Mouse (Mus musculus) MEL (cell line): ENCODE data around the gene Slco3a1.

Experiments used
- CTCF ChIP-seq, 3 experiments: IDR thresholded peaks in 2 of 3; conservative IDR thresholded peaks in 1 of 3; 2 replicates each; pipeline ENCODE4 v1.5.1; 2011 to 2012; ENCODE audit warnings: low read length in 3 of 3, low read depth in 2 of 3, mild to moderate bottlenecking in 2 of 3, improper control_type of control experiment in 1 of 3, inconsistent platforms in 1 of 3, mixed read lengths in 1 of 3, moderate library complexity in 1 of 3; ENCODE audit not compliant: control insufficient read depth in 1 of 3, insufficient read depth in 1 of 3, poor library complexity in 1 of 3, severe bottlenecking in 1 of 3
- RAD21 ChIP-seq: IDR thresholded peaks from 2 replicates; pipeline ENCODE4 v1.6.1; 2011; ENCODE audit warnings: mild to moderate bottlenecking, low read depth, low read length, improper control_type of control experiment
- RCOR1 ChIP-seq: IDR thresholded peaks from 2 replicates; pipeline ENCODE4 v1.6.1; 2012; ENCODE audit warnings: low read depth, mild to moderate bottlenecking, inconsistent platforms, low read length, improper control_type of control experiment

- TF ChIP-seq RAD21 = no peak
- no peak for TF ChIP-seq CTCF (IDR thresholded peaks at IDR 0.05 in 2 of 3, conservative IDR thresholded peaks at IDR 0.05 in 1 of 3; ENCODE audit: control insufficient read depth in 1 of 3, insufficient read depth in 1 of 3, low read depth in 2 of 3, low read length in 3 of 3, poor library complexity in 1 of 3, severe bottlenecking in 1 of 3)
- no peak for TF ChIP-seq RCOR1
Measured at GRCm38 (mm10) chr7:74398326-74398725, 156.3 kb downstream of the Slco3a1 start.
